Mouse (Mus musculus) stomach, embryonic 15.5 days (tissue): ENCODE data around the gene Ddr2. TPM values are rescaled to one million over a fixed set of nuclear protein-coding genes. Genes with fewer than 3 reads are reported as not detected.
A peak's percentile ranks its signal among the peaks of the same experiment; 100 is the strongest.

Experiments used
- ATAC-seq: fragments of 200-750 bp; cut with Nextera tagmentation; 2 replicates; pipeline ENCODE4 v1.8.0; 2017; ENCODE audit warnings: low read depth, moderate number of reproducible peaks, moderate TSS enrichment; ENCODE audit not compliant: insufficient read depth, low FRiP score
- H3K27ac ChIP-seq: fragments of 300-500 bp; sonication (generic); 2 replicates; pipeline ENCODE4 v1.5.1; 2015; ENCODE audit warnings: mild to moderate bottlenecking, inconsistent platforms
- H3K27me3 ChIP-seq: fragments of 300-500 bp; sonication (generic); replicated peaks from 2 replicates; pipeline ENCODE4 v1.6.1; 2015; ENCODE audit warnings: inconsistent platforms
- H3K36me3 ChIP-seq: fragments of 300-500 bp; sonication (generic); 2 replicates; pipeline ENCODE4 v1.6.1; 2015; ENCODE audit warnings: inconsistent platforms
- H3K4me1 ChIP-seq: fragments of 300-500 bp; sonication (generic); 2 replicates; pipeline ENCODE4 v1.6.1; 2015; ENCODE audit warnings: inconsistent platforms
- H3K4me2 ChIP-seq: fragments of 300-500 bp; sonication (generic); 2 replicates; pipeline ENCODE4 v1.6.1; 2015; ENCODE audit warnings: mild to moderate bottlenecking, inconsistent platforms
- H3K4me3 ChIP-seq: fragments of 300-500 bp; sonication (generic); replicated peaks from 2 replicates; pipeline ENCODE4 v1.5.1; 2015; ENCODE audit warnings: inconsistent platforms
- H3K9ac ChIP-seq: fragments of 300-500 bp; sonication (generic); 2 replicates; pipeline ENCODE4 v1.6.1; 2015; ENCODE audit warnings: inconsistent platforms
- H3K9me3 ChIP-seq: fragments of 300-500 bp; sonication (generic); 2 replicates; pipeline ENCODE4 v1.6.1; 2016; ENCODE audit warnings: inconsistent platforms
- WGBS: fragments of 180-500 bp; shearing (Covaris S2); methylation state at CpG from one replicate; pipeline ENCODE4 v1.1.7; 2015; 5-methylcytosine and 5-hydroxymethylcytosine counted together
- polyA plus RNA-seq: library from polyadenylated mRNA; unstranded; fragments of >200 nt; fragmentation: Nextera tagmentation; extraction: Ambion mirVana; gene quantifications from 2 replicates; pipeline ENCODE4 v1.2.1, GENCODE M21; 2015

Ddr2 gene
- polyA plus RNA-seq, 1 experiment from 2014 or later, result 47.4 TPM

DNA sequence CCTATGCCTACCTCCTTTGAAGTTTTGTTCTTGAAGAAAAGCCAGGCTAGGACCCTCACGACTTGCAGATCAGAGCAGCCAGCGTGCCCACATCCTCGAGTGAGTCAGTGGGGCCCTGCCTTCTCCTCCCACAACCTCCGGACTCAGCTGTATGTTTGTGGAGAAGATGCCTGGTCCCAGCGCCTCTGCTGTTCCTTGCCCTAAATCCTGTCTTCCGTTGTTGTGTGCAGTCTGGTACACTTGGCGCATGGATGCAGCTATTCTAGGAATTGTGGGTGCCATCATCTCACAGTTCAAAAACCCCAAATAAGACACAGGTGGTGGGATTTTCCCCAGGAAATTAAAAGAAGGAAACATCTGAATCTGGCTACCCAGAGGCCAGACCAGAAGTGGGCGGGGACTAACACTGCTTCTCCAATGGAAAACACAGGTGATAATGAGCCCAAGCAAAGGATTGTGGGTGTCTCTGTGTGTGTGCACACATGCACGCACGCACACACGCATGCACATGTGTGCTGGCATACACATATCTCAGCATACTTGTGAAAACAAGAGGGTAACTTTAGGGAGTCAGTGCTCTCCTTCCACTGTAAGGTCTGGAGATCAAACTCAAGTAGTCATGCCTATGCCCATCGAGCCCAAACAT, 26.3 kb downstream of the Ddr2 start:
- no peak overlapping the region for H3K4me3 ChIP-seq
- H3K36me3 ChIP-seq, result no peaks in the 10 kb centered on the region
- no peaks in the 10 kb centered on the region for H3K27me3 ChIP-seq
- H3K27ac ChIP-seq, result no peak overlapping the region
- no peaks in the 10 kb centered on the region for H3K9me3 ChIP-seq
- 86% methylated on average over 12 of the region's 12 CpGs for WGBS
- no peak overlapping the region for H3K9ac ChIP-seq
- no peak for ATAC-seq
- no peaks in the 10 kb centered on the region for H3K4me1 ChIP-seq
- no peak overlapping the region for H3K4me2 ChIP-seq

DNA sequence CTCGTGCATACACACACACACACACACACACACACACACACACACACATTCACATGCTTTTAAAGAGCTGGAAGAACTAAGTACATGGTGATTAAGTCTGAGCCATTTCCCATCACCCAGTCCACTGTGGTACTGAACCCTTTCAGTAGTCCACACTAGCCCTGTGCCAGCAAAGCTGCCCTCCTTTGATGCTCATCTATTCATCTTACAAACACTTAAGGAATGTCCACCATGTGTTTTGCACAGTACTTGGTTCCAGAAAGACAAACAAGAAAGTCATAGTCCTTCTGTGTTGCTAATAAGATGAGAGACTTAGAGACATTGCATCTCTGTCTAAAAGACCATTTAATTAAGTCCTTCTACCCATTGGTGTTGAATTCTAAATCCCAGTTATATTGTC, 29.7 kb downstream of the Ddr2 start:
- ATAC-seq, result no peak
- 74% methylated on average over 1 of the region's 1 CpGs for WGBS
- Histone ChIP-seq H3K9me3 (no peaks in the 10 kb centered on the region), H3K36me3 (no peaks in the 10 kb centered on the region), H3K4me1 (no peaks in the 10 kb centered on the region), H3K4me2 (no peak overlapping the region), H3K9ac (no peak overlapping the region), H3K27ac (no peak overlapping the region), H3K4me3 (no peak overlapping the region), H3K27me3 (no peaks in the 10 kb centered on the region)

DNA sequence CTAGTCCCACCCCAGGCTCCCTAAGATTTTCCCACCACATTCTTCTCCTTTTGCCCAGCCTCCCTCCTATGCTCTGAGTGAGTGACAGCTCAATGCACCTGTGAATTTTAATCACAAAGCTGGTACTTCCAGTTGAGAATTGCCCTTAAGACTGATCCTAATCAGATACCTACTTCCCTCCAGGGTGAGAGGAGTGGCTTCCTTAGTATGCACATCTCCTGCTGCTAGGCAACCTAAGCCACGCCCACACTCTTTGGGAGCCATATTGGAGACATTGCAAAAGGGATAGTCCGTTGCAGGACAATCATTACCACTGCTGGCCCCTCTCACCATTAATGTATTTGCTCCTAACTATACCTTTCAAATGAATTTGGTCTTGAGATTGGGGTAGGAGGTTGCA, 31.1 kb downstream of the Ddr2 start:
- H3K36me3 ChIP-seq, result no peaks in the 10 kb centered on the region
- no peak for ATAC-seq
- no peak overlapping the region for H3K27ac ChIP-seq
- 80% methylated on average over 2 of the region's 2 CpGs for WGBS
- no peak overlapping the region for H3K4me2 ChIP-seq
- H3K4me1 ChIP-seq, result no peaks in the 10 kb centered on the region
- H3K9ac ChIP-seq, result no peak overlapping the region
- no peaks in the 10 kb centered on the region for H3K9me3 ChIP-seq
- no peak overlapping the region for H3K4me3 ChIP-seq
- no peaks in the 10 kb centered on the region for H3K27me3 ChIP-seq

DNA sequence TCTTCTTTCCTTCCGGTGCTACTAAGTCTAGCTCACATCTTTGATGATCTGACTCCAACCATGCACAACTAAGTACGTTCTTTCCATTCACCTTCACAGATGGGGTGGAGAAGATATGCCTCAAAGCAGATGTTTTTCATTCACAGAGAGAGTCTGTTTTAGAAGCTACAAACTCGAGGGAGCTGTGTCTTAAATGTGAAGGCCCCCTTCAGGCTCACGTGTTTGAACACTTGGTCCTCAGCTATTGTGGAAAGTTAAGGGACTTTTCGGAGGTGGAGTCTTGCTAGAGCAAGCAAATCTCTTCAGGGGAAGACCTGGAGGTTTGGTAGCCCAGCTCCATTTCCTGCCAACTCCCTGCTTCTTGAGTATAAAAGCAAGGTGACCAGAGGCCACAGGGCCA, 34.2 kb downstream of the Ddr2 start:
- no peaks in the 10 kb centered on the region for H3K9me3 ChIP-seq
- no peaks in the 10 kb centered on the region for H3K27me3 ChIP-seq
- H3K4me3 ChIP-seq, result no peak overlapping the region
- no peaks in the 10 kb centered on the region for H3K4me1 ChIP-seq
- no peaks in the 10 kb centered on the region for H3K36me3 ChIP-seq
- 82% methylated on average over 5 of the region's 5 CpGs for WGBS
- ATAC-seq, result no peak
- no peak overlapping the region for H3K4me2 ChIP-seq
- no peak overlapping the region for H3K9ac ChIP-seq
- H3K27ac ChIP-seq, result no peak overlapping the region

DNA sequence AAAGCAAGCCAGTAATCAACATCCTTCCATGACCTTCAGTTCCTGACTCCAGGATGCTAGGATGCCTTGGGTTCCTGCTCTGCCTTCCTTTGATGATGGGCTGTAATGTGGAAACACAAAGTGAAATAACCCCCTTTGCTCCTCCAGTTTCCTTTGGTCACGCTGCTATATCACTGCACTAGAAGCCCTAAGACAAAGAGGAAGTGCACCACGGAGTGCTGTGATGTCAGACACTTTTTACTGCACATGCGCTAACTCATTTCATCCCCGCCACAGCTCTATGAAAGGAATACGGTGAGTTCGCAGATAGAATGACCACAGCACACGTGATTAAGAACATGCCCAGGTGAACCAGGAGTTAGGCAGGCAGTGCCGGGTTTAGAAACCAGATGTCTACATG, 36.8 kb downstream of the Ddr2 start:
- H3K27me3 ChIP-seq, result no peaks in the 10 kb centered on the region
- no peaks in the 10 kb centered on the region for H3K36me3 ChIP-seq
- WGBS, result 84% methylated on average over 8 of the region's 8 CpGs
- no peaks in the 10 kb centered on the region for H3K9me3 ChIP-seq
- H3K4me3 ChIP-seq, result no peak overlapping the region
- no peaks in the 10 kb centered on the region for H3K4me1 ChIP-seq
- H3K4me2 ChIP-seq, result no peak overlapping the region
- no peak for ATAC-seq
- H3K27ac ChIP-seq, result no peak overlapping the region
- H3K9ac ChIP-seq, result no peak overlapping the region

DNA sequence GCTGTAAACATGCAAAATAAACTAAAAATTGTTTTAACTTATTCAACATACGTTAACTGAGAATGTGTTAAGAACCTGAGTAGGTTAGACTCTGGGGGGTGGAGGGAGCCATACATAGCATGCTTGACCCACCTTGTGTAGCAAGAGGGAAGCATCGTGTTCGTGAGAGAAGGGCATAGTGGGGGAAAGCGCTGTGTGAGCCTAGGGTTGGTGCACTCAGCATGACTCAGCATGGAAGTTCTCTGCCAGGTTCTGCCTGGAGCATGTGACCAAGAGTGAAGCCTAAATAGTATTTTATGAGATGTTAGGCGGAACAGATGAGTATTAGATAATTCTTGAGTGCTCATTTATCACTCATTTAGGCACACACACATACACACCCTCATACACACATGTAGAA, 41.4 kb downstream of the Ddr2 start:
- Histone ChIP-seq H3K4me2 (no peak overlapping the region), H3K9ac (no peak overlapping the region), H3K9me3 (no peaks in the 10 kb centered on the region), H3K4me1 (no peaks in the 10 kb centered on the region; the same call in 1 of the 2 replicates), H3K4me3 (no peak overlapping the region), H3K27me3 (no peaks in the 10 kb centered on the region), H3K27ac (no peak overlapping the region), H3K36me3 (no peaks in the 10 kb centered on the region)
- 81% methylated on average over 5 of the region's 5 CpGs for WGBS
- ATAC-seq, result no peak

DNA sequence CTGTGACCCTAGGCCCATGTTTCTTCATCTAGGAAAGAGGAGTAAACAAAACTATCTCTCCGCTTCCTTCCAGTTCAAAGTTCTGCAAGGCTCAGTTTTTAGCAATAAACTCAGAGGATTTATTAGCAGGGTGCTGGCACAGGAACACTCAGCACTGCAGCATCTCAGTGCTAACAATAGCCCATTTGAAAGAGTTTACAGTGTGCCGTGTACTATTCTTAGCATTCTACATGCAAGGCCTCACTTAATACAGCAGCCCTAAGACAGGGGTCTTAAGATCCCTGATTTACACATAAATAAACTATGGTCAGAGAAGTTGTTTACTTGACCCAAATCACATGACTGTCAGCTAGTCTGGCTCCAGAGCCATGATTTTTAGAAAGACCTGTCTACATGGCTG, 44.6 kb downstream of the Ddr2 start:
- Histone ChIP-seq H3K36me3 (no peaks in the 10 kb centered on the region), H3K9ac (no peak overlapping the region), H3K27me3 (no peaks in the 10 kb centered on the region), H3K27ac (0 out of 2 replicates have a peak overlapping the region, but pooled peaks have one; percentile 7), H3K9me3 (no peaks in the 10 kb centered on the region), H3K4me1 (peaks cover 7% of the 10 kb centered on the region; the same call in 1 of the 2 replicates), H3K4me3 (no peak overlapping the region), H3K4me2 (no peak overlapping the region)
- no peak for ATAC-seq
- 43% methylated on average over 2 of the region's 2 CpGs for WGBS

DNA sequence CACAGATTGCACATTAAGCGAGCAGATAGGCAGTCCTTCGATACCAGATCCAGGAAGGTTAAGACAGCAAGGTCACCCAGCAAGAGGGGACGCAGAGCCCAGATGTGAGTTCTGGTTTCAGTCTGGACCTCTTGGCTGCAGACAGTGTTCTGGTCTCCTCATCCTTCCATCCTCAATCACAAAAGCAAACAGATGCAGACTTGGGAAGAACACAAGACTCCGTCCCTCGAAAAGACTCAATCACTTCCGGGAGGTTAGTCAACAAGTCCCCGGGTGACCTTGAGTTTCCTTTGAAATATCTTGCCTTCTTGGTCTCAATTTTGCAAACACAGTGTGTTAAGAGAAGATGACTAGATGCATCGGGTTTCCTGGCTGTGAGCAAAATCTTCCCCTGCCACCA, 45.6 kb downstream of the Ddr2 start:
- WGBS, result 69% methylated on average over 8 of the region's 8 CpGs
- Histone ChIP-seq H3K4me3 (no peak overlapping the region), H3K27me3 (no peaks in the 10 kb centered on the region), H3K4me2 (no peak overlapping the region), H3K9me3 (no peaks in the 10 kb centered on the region), H3K27ac (no peak overlapping the region), H3K9ac (no peak overlapping the region), H3K36me3 (no peaks in the 10 kb centered on the region), H3K4me1 (peaks cover 7% of the 10 kb centered on the region; the same call in 1 of the 2 replicates)
- no peak for ATAC-seq

DNA sequence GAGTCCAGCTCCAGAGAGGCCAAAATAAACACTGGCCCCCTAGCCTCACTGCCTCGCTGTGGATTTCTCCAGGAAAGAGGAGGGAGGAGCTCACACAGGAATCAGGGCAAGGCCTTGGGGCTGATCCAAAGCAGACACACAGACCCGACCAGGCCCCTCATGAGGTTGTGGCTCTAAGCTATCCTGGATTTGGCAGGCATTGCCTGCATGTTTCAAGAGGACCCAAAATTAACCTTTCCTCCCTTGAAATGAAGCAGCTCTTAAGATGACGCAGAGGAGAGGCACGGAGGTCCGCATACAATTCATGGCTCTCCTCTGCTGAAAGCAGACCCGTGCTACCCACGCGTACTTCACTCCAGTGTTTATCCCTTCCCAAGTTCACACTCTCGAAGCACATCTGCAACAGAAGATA, 46.5 kb downstream of the Ddr2 start:
- Histone ChIP-seq H3K4me1 (peaks cover 7% of the 10 kb centered on the region; the same call in 1 of the 2 replicates), H3K4me3 (no peak overlapping the region), H3K27ac (peak overlapping the region; percentile 53; the same call in 1 of the 2 replicates), H3K9me3 (no peaks in the 10 kb centered on the region), H3K4me2 (no peak overlapping the region), H3K36me3 (0 out of 2 replicates have a peak, but pooled peaks cover 3% of the 10 kb centered on the region), H3K9ac (no peak overlapping the region), H3K27me3 (no peaks in the 10 kb centered on the region)
- WGBS, result 15% methylated on average over 9 of the region's 9 CpGs
- peak; percentile 80 for ATAC-seq

DNA sequence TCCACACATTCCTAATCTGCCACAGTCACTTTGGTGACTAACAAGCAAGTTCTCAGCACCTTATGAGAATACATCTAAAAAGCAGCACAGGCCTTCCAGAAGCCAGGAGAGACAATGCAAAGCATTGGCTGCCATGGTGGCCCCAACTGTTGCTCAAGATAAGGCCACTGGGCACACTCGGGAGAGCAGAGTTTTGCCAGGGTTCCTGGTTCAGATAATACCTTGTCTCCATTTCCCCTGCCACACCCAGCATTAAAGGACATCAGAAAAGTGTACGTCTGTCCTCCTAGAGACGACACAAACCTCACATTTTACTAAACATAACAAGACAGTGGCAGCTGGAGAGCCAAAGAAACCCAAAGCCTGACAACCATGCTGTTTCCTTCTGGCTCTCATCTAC, 50.3 kb downstream of the Ddr2 start:
- Histone ChIP-seq H3K27ac (no peak overlapping the region), H3K4me2 (no peak overlapping the region), H3K36me3 (0 out of 2 replicates have a peak, but pooled peaks cover 3% of the 10 kb centered on the region), H3K4me3 (no peak overlapping the region), H3K27me3 (no peaks in the 10 kb centered on the region), H3K4me1 (peaks cover 7% of the 10 kb centered on the region; the same call in 1 of the 2 replicates), H3K9me3 (no peaks in the 10 kb centered on the region), H3K9ac (no peak overlapping the region)
- WGBS, result 55% methylated on average over 3 of the region's 3 CpGs
- no peak for ATAC-seq

DNA sequence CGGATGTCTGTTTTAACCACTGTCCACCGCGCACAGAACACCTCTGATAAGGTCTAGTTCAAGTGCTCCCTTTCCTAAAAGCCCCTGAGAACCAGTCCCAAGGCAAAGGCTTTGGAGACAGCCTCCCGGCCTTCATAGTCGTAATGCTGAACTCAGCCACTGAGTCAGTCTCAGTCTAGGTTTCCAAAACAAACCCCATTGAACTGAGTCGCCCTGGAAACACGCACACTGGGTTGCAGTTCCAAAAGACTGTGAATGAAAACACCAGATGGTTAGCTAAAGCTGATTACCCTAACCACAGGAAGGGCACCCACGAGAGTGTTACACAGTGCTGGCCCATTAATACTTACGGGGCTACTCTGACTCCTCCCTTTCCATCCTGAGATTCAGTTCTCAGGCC, 51.2 kb downstream of the Ddr2 start:
- 89% methylated on average over 9 of the region's 9 CpGs for WGBS
- Histone ChIP-seq H3K27me3 (no peaks in the 10 kb centered on the region), H3K4me3 (no peak overlapping the region), H3K9ac (no peak overlapping the region), H3K9me3 (no peaks in the 10 kb centered on the region), H3K4me1 (peaks cover 7% of the 10 kb centered on the region; the same call in 1 of the 2 replicates), H3K27ac (no peak overlapping the region), H3K36me3 (0 out of 2 replicates have a peak, but pooled peaks cover 3% of the 10 kb centered on the region), H3K4me2 (no peak overlapping the region)
- ATAC-seq, result no peak

DNA sequence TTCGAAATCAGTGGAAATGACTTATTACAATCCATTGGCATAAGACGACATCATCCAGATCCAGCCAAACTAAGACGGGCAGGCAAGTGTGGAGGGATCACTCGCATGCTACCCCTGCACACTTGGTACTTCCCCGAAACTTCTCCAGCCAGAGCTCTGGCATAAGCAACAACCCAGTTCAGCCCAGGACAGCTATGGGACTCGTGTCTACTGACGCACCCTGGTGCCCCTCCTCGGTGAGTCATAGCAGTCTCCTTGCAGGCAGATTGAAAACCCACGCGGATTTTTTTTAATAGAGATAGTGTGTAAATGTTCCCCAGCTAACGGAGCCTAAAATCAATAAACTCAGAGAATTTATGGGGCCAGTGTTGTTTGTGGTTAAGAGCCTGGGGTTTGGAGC, 52.5 kb downstream of the Ddr2 start:
- no peaks in the 10 kb centered on the region for H3K4me1 ChIP-seq
- ATAC-seq, result no peak
- WGBS, result 65% methylated on average over 11 of the region's 11 CpGs

More for the DNA sequence above, 52.5 kb downstream of the Ddr2 start:
- no peak overlapping the region for H3K4me2 ChIP-seq
- no peak overlapping the region for H3K27ac ChIP-seq
- no peaks in the 10 kb centered on the region for H3K27me3 ChIP-seq
- H3K9me3 ChIP-seq, result no peaks in the 10 kb centered on the region
- no peak overlapping the region for H3K4me3 ChIP-seq
- H3K9ac ChIP-seq, result no peak overlapping the region
- H3K36me3 ChIP-seq, result 0 out of 2 replicates have a peak, but pooled peaks cover 3% of the 10 kb centered on the region
